Mouse (Mus musculus) heart, postnatal 0 days (tissue): Measurements from ENCODE around the gene Hint2.

Experiments used
- CTCF ChIP-seq: IDR thresholded peaks from 2 replicates; pipeline ENCODE4 v1.5.1; 2016; ENCODE audit warnings: antibody characterized with exemption, control low read depth, low read depth
- EP300 ChIP-seq: IDR thresholded peaks from 2 replicates; pipeline ENCODE4 v1.6.1; 2016; ENCODE audit warnings: antibody characterized with exemption, low read depth

- TF ChIP-seq EP300: no peak
- TF ChIP-seq CTCF: no peak
These were observed 49.7 kb upstream of the Hint2 start for GRCm38 (mm10) chr4:43705991-43706390.
